Mouse (Mus musculus): ENCODE measurements around the gene Irf2bp2. TPM values are rescaled to one million over a fixed set of nuclear protein-coding genes. Genes with fewer than 3 reads are reported as not detected.

Irf2bp2 gene
- total RNA-seq (2021) = 100 to 1,000 TPM; 124 to 140 TPM
- long read RNA-seq, experiment 1, full-length matches to known transcripts = 112 of 143 reads
- long read RNA-seq, experiment 1, partial matches to known transcripts = 0 of 143 reads
- long read RNA-seq, experiment 1, other reads (novel, unspliced or antisense) = 31 of 143 reads
- long read RNA-seq, experiment 2, full-length matches to known transcripts = 48 of 64 reads
- long read RNA-seq, experiment 2, partial matches to known transcripts = 0 of 64 reads
- long read RNA-seq, experiment 2, other reads (novel, unspliced or antisense) = 16 of 64 reads

GRCm38 (mm10) chr8:126593889-126594480 is at the start of gene Irf2bp2:
Irf2bp2 (minus strand) TSS chr8:126593986.
- intact Hi-C loops (cut with DNase I) = loop anchor here (1.0 kb wide), 1 partner anchor 142 kb away; no protein-coding TSS in a partner anchor
- peak; percentile 92 to 95 for DNase-seq

GRCm38 (mm10) chr8:126642665-126643064 is 48.9 kb upstream of the Irf2bp2 start:
- intact Hi-C loops (cut with DNase I) = no loop called here
- no peak for DNase-seq

- DNase-seq = no peak
- intact Hi-C loops (cut with DNase I) = no loop called here
These were observed 47.9 kb upstream of the Irf2bp2 start for GRCm38 (mm10) chr8:126641568-126642295.

- intact Hi-C loops (cut with DNase I) = no loop called here
- peak; percentile 55 to 59 for DNase-seq
These were observed 45.4 kb upstream of the Irf2bp2 start for GRCm38 (mm10) chr8:126639161-126639560.

GRCm38 (mm10) chr8:126638027-126638426 is 44.2 kb upstream of the Irf2bp2 start:
- no peak for DNase-seq
- intact Hi-C loops (cut with DNase I) = no loop called here

GRCm38 (mm10) chr8:126634541-126635048 is 40.8 kb upstream of the Irf2bp2 start:
- DNase-seq = peak in 1 of 2 experiments; percentile 35
- intact Hi-C loops (cut with DNase I) = no loop called here

GRCm38 (mm10) chr8:126628616-126629015 is 34.8 kb upstream of the Irf2bp2 start:
- DNase-seq = no peak

GRCm38 (mm10) chr8:126626415-126626814 is 32.6 kb upstream of the Irf2bp2 start:
- intact Hi-C loops (cut with DNase I) = no loop called here
- DNase-seq = no peak

More at GRCm38 (mm10) chr8:126628616-126629015, 34.8 kb upstream of the Irf2bp2 start:
- intact Hi-C loops (cut with DNase I) = no loop called here

- DNase-seq = no peak
- intact Hi-C loops (cut with DNase I) = no loop called here
These were observed 28.5 kb upstream of the Irf2bp2 start for GRCm38 (mm10) chr8:126622111-126622795.

GRCm38 (mm10) chr8:126620721-126621120 is 26.9 kb upstream of the Irf2bp2 start:
- DNase-seq = no peak
- intact Hi-C loops (cut with DNase I) = no loop called here

- no peak for DNase-seq
- intact Hi-C loops (cut with DNase I) = loop anchor here (5.0 kb wide), 1 partner anchor 38 kb away; no protein-coding TSS in a partner anchor
These were observed 25.7 kb upstream of the Irf2bp2 start for GRCm38 (mm10) chr8:126619487-126619886.

- DNase-seq = no peak
- intact Hi-C loops (cut with DNase I) = loop anchor here (5.0 kb wide), 1 partner anchor 40 kb away; no protein-coding TSS in a partner anchor
These were observed 23.9 kb upstream of the Irf2bp2 start for GRCm38 (mm10) chr8:126617665-126618064.

GRCm38 (mm10) chr8:126616736-126617135 is 22.9 kb upstream of the Irf2bp2 start:
- no peak for DNase-seq
- intact Hi-C loops (cut with DNase I) = loop anchor here (5.0 kb wide), 1 partner anchor 41 kb away; no protein-coding TSS in a partner anchor

GRCm38 (mm10) chr8:126615765-126616164 is 22.0 kb upstream of the Irf2bp2 start:
- intact Hi-C loops (cut with DNase I) = loop anchor here (5.0 kb wide), 1 partner anchor 42 kb away; no protein-coding TSS in a partner anchor

GRCm38 (mm10) chr8:126614740-126615132 is 20.9 kb upstream of the Irf2bp2 start:
- no peak for DNase-seq
- intact Hi-C loops (cut with DNase I) = loop anchor here (5.0 kb wide), 1 partner anchor 43 kb away; no protein-coding TSS in a partner anchor

More at GRCm38 (mm10) chr8:126615765-126616164, 22.0 kb upstream of the Irf2bp2 start:
- peak; percentile 63 to 68 for DNase-seq

GRCm38 (mm10) chr8:126614062-126614739 is 20.4 kb upstream of the Irf2bp2 start:
- peak; percentile 43 to 50 for DNase-seq
- intact Hi-C loops (cut with DNase I) = no loop called here

GRCm38 (mm10) chr8:126613143-126613542 is 19.4 kb upstream of the Irf2bp2 start:
- no peak for DNase-seq
- intact Hi-C loops (cut with DNase I) = no loop called here

- intact Hi-C loops (cut with DNase I) = no loop called here
- no peak for DNase-seq
These were observed 19.0 kb upstream of the Irf2bp2 start for GRCm38 (mm10) chr8:126612739-126613138.

GRCm38 (mm10) chr8:126610713-126611112 is 16.9 kb upstream of the Irf2bp2 start:
- intact Hi-C loops (cut with DNase I) = no loop called here
- DNase-seq = no peak
